In the genomic region with DNA sequence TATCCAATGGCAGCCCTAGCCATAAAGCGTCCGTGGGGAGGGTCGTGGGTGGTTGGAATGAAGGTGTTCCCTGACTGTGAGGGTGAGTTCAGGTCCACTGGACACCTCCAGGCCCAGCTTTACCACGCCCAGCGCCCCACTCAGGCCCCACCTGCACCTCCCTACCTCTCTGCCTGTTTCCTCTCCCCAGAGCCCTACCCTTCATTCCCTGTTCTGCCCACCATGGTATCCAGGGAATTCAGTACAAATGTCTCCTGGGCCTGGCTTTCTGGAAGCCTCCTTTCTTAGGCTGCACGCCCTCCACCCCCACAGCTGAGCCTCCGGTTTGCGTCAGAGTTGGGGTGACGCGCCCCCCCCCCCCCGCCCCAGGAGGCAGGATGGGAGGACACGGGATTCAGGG, we compare ENCODE assay signal across 8 mouse cellular contexts. TPM values are rescaled to one million over a fixed set of nuclear protein-coding genes. Genes with fewer than 3 reads are reported as not detected.
DNase-seq lines count a peak whose midpoint lies in the region; ATAC-seq lines count a peak whose summit lies in the region.

No protein-coding gene starts in this region.

- no peaks in the 10 kb centered on the region for H3K27me3 ChIP-seq in megakaryocyte, embryonic 14.5 days (replicated peaks)
- peaks cover 67% of the 10 kb centered on the region for H3K27me3 ChIP-seq in limb, embryonic 15.5 days
- peaks cover 14% of the 10 kb centered on the region for H3K27me3 ChIP-seq in stomach, embryonic 16.5 days (ENCODE audit: control insufficient read depth, insufficient read depth, low read length)

- no peaks in the 10 kb centered on the region for H3K36me3 ChIP-seq in megakaryocyte, embryonic 14.5 days (replicated peaks; ENCODE audit: low read length)
- no peaks in the 10 kb centered on the region for H3K36me3 ChIP-seq in limb, embryonic 15.5 days
- H3K36me3 ChIP-seq in stomach, embryonic 16.5 days (ENCODE audit: control insufficient read depth, insufficient read depth, low read length): no peaks in the 10 kb centered on the region

- WGBS in limb, embryonic 15.5 days: 15% methylated on average over 12 of the region's 12 CpGs
- 15% methylated on average over 12 of the region's 12 CpGs for WGBS in stomach, embryonic 16.5 days

- H3K9me3 ChIP-seq in megakaryocyte, embryonic 14.5 days: no peaks in the 10 kb centered on the region
- no peaks in the 10 kb centered on the region for H3K9me3 ChIP-seq in limb, embryonic 15.5 days
- H3K9me3 ChIP-seq in stomach, embryonic 16.5 days (replicated peaks; ENCODE audit: control insufficient read depth, low read length): no peaks in the 10 kb centered on the region

- no peak for DNase-seq in cerebellum, adult 11 months
- DNase-seq in layer of hippocampus, postnatal 25 days (ENCODE audit: extremely low spot score in 1 of 2, low spot score in 1 of 2): no peak
- no peak for DNase-seq in thymus, adult 18-20 months

- peak overlapping the region; percentile 96 for H3K4me2 ChIP-seq in limb, embryonic 15.5 days
- H3K4me2 ChIP-seq in stomach, embryonic 16.5 days (ENCODE audit: low read depth, low read length): peak overlapping the region; percentile 98

- no peak overlapping the region for H3K9ac ChIP-seq in limb, embryonic 15.5 days
- peak overlapping the region; percentile 46 for H3K9ac ChIP-seq in stomach, embryonic 16.5 days (ENCODE audit: low read length)

- H3K27ac ChIP-seq in limb, embryonic 15.5 days: no peak overlapping the region
- no peak overlapping the region for H3K27ac ChIP-seq in stomach, embryonic 16.5 days (ENCODE audit: low read length)

- peaks cover 91% of the 10 kb centered on the region for H3K4me1 ChIP-seq in megakaryocyte, embryonic 14.5 days
- peaks cover 35% of the 10 kb centered on the region for H3K4me1 ChIP-seq in limb, embryonic 15.5 days
- H3K4me1 ChIP-seq in stomach, embryonic 16.5 days (ENCODE audit: control insufficient read depth, insufficient read depth, low read length): peaks cover 27% of the 10 kb centered on the region

- H3K4me3 ChIP-seq in megakaryocyte, embryonic 14.5 days (replicated peaks): peak overlapping the region; percentile 95
- H3K4me3 ChIP-seq in limb, embryonic 15.5 days: peak overlapping the region; percentile 49
- peak overlapping the region; percentile 56 for H3K4me3 ChIP-seq in stomach, embryonic 16.5 days (replicated peaks; ENCODE audit: low read length)

- 0 out of 2 replicates have a peak, but pooled peaks have one; percentile 4 for ATAC-seq in cerebellum, adult (ENCODE audit: insufficient number of reproducible peaks, low FRiP score, low TSS enrichment)
- ATAC-seq in megakaryocyte, adult 5-6 weeks (ENCODE audit: poor library complexity, severe bottlenecking): no peak
- ATAC-seq in limb, embryonic 15.5 days (ENCODE audit: insufficient number of reproducible peaks, low FRiP score, low TSS enrichment, low read depth): no peak
- ATAC-seq in stomach, embryonic 16.5 days (ENCODE audit: insufficient read depth, low FRiP score): no peak

RNA-seq across cellular contexts. Expression of a gene that starts 1.4 kb away (rescaled TPM):
- polyA plus RNA-seq in megakaryocyte, embryonic 14.5 days (2012; ENCODE audit: insufficient read depth, low replicate concordance): 8.9 and 10.8 TPM in 2 replicates
- 0.11 TPM in 1 of 2 replicates, not detected in the other for total RNA-seq in megakaryocyte, adult 5-6 weeks (2015)
- 1.1 TPM in 1 of 2 replicates, not detected in the other for total RNA-seq in megakaryocyte, adult 5-6 weeks (2017)
- polyA plus RNA-seq in limb, embryonic 15.5 days (2015; fragmentation: Nextera tagmentation; extraction: Ambion mirVana): 0.69 and 0.76 TPM in 2 replicates
- polyA plus RNA-seq in stomach, embryonic 16.5 days (2015; fragmentation: Nextera tagmentation; extraction: Ambion mirVana): 1.1 and 1.2 TPM in 2 replicates
- 100 to 1,000 TPM; 235 to 291 TPM for total RNA-seq in layer of hippocampus, postnatal 25 days (2021)

RNA-seq across cellular contexts. Expression of a gene that starts 5.9 kb away (rescaled TPM):
- 209 and 434 TPM in 2 replicates for polyA plus RNA-seq in megakaryocyte, embryonic 14.5 days (2012; ENCODE audit: insufficient read depth, low replicate concordance)
- total RNA-seq in megakaryocyte, adult 5-6 weeks (2015): 4.8 and 5.0 TPM in 2 replicates
- total RNA-seq in megakaryocyte, adult 5-6 weeks (2017): 2.6 and 5.2 TPM in 2 replicates
- polyA plus RNA-seq in limb, embryonic 15.5 days (2015; fragmentation: Nextera tagmentation; extraction: Ambion mirVana): 5.3 and 6.4 TPM in 2 replicates
- 9.3 and 9.5 TPM in 2 replicates for polyA plus RNA-seq in stomach, embryonic 16.5 days (2015; fragmentation: Nextera tagmentation; extraction: Ambion mirVana)
- total RNA-seq in layer of hippocampus, postnatal 25 days (2021): 1 to 10 TPM; 4.9 to 5.6 TPM

RNA-seq across cellular contexts. Expression of a gene that starts 18.8 kb away (rescaled TPM):
- polyA plus RNA-seq in megakaryocyte, embryonic 14.5 days (2012; ENCODE audit: insufficient read depth, low replicate concordance): 241 and 376 TPM in 2 replicates
- 2.9 and 4.2 TPM in 2 replicates for total RNA-seq in megakaryocyte, adult 5-6 weeks (2015)
- 1.1 and 2.4 TPM in 2 replicates for total RNA-seq in megakaryocyte, adult 5-6 weeks (2017)
- 0.63 and 0.96 TPM in 2 replicates for polyA plus RNA-seq in limb, embryonic 15.5 days (2015; fragmentation: Nextera tagmentation; extraction: Ambion mirVana)
- 1.1 and 1.7 TPM in 2 replicates for polyA plus RNA-seq in stomach, embryonic 16.5 days (2015; fragmentation: Nextera tagmentation; extraction: Ambion mirVana)
- 1 to 10 TPM in 1 of 2 experiments, under 1 TPM in 1; 0.98 to 3.3 TPM for total RNA-seq in layer of hippocampus, postnatal 25 days (2021)

RNA-seq across cellular contexts. Expression of a gene that starts 31.4 kb away (rescaled TPM):
- 0.77 TPM in 1 of 2 replicates, not detected in the other for polyA plus RNA-seq in megakaryocyte, embryonic 14.5 days (2012; ENCODE audit: insufficient read depth, low replicate concordance)
- total RNA-seq in megakaryocyte, adult 5-6 weeks (2015): 0.36 and 0.89 TPM in 2 replicates
- total RNA-seq in megakaryocyte, adult 5-6 weeks (2017): 0.18 TPM in 1 of 2 replicates, not detected in the other
- 1.7 and 2.6 TPM in 2 replicates for polyA plus RNA-seq in limb, embryonic 15.5 days (2015; fragmentation: Nextera tagmentation; extraction: Ambion mirVana)
- polyA plus RNA-seq in stomach, embryonic 16.5 days (2015; fragmentation: Nextera tagmentation; extraction: Ambion mirVana): 12.2 and 15.0 TPM in 2 replicates
- under 1 TPM; 0.42 to 0.47 TPM for total RNA-seq in layer of hippocampus, postnatal 25 days (2021)

RNA-seq across cellular contexts. Expression of a gene that starts 55.3 kb away (rescaled TPM):
- 48.6 and 69.2 TPM in 2 replicates for polyA plus RNA-seq in megakaryocyte, embryonic 14.5 days (2012; ENCODE audit: insufficient read depth, low replicate concordance)
- total RNA-seq in megakaryocyte, adult 5-6 weeks (2015): 28.4 and 30.9 TPM in 2 replicates
- 39.6 and 41.2 TPM in 2 replicates for total RNA-seq in megakaryocyte, adult 5-6 weeks (2017)
- polyA plus RNA-seq in limb, embryonic 15.5 days (2015; fragmentation: Nextera tagmentation; extraction: Ambion mirVana): 7.7 and 8.9 TPM in 2 replicates
- polyA plus RNA-seq in stomach, embryonic 16.5 days (2015; fragmentation: Nextera tagmentation; extraction: Ambion mirVana): 6.1 and 7.0 TPM in 2 replicates
- total RNA-seq in layer of hippocampus, postnatal 25 days (2021): 100 to 1,000 TPM in 1 of 2 experiments, 10 to 100 TPM in 1; 88.0 to 106 TPM

Comparison
In these comparisons a context has a peak if more than half of its experiments do, and no peak if none do; other contexts are left out.
1. RNA of a gene that starts 5.9 kb away (polyA plus RNA-seq): 209 to 434 TPM in megakaryocyte, embryonic 14.5 days; 9.3 to 9.5 TPM in stomach, embryonic 16.5 days and 5.3 to 6.4 TPM in limb, embryonic 15.5 days; every median in the first group is over 10 times any median in the second.
2. RNA of a gene that starts 18.8 kb away (polyA plus RNA-seq): 241 to 376 TPM in megakaryocyte, embryonic 14.5 days; 1.1 to 1.7 TPM in stomach, embryonic 16.5 days and 0.63 to 0.96 TPM in limb, embryonic 15.5 days; every median in the first group is over 10 times any median in the second.
3. Peak in every context shown above with its lines, with median percentiles within 50 percentile points of each other: H3K4me3 ChIP-seq.